Mouse (Mus musculus): ENCODE results near the gene Mettl25. TPM values are rescaled to one million over a fixed set of nuclear protein-coding genes. Genes with fewer than 3 reads are reported as not detected.

Mettl25 gene
- polyA plus RNA-seq, 2 experiments: 11.2 to 13.2 TPM

GRCm38 (mm10) chr10:105834627-105835228, 6.5 kb downstream of the Mettl25 start:
- peak; percentile 34; the same call in 1 of the 2 replicates for ATAC-seq (ENCODE audit: low FRiP score, low read depth)
- Histone ChIP-seq H3K27ac (replicated peaks; ENCODE audit: low read depth, low read length) (no peak overlapping the region), H3K36me3 (ENCODE audit: control insufficient read depth, insufficient read depth, low read length) (peaks cover 4% of the 10 kb centered on the region; the same call in 1 of the 2 replicates), H3K4me1 (ENCODE audit: control insufficient read depth, insufficient read depth, low read length) (no peaks in the 10 kb centered on the region), H3K9ac (ENCODE audit: low read depth, low read length, severe bottlenecking) (no peak overlapping the region), H3K4me3 (replicated peaks; ENCODE audit: low read length) (no peak overlapping the region), H3K9me3 (ENCODE audit: control insufficient read depth, low read length) (no peaks in the 10 kb centered on the region), H3K4me2 (replicated peaks; ENCODE audit: low read depth, low read length, severe bottlenecking) (no peak overlapping the region), H3K27me3 (ENCODE audit: control insufficient read depth, insufficient read depth, low read length) (no peaks in the 10 kb centered on the region)
- 64% methylated on average over 10 of the region's 10 CpGs for WGBS
- peak; percentile 27 for DNase-seq (ENCODE audit: low spot score)
- no peak for TF ChIP-seq POLR2A (IDR thresholded peaks at IDR 0.05; ENCODE audit: borderline replicate concordance, extremely low read depth, insufficient read depth, insufficient read length)

- no peak for ATAC-seq (ENCODE audit: low FRiP score, low read depth)
- H3K9ac ChIP-seq (ENCODE audit: low read depth, low read length, severe bottlenecking): no peak overlapping the region
- peaks cover 3% of the 10 kb centered on the region; the same call in 1 of the 2 replicates for H3K4me1 ChIP-seq (ENCODE audit: control insufficient read depth, insufficient read depth, low read length)
- 38% methylated on average over 7 of the region's 7 CpGs for WGBS
- no peak overlapping the region for H3K4me3 ChIP-seq (replicated peaks; ENCODE audit: low read length)
- no peaks in the 10 kb centered on the region for H3K9me3 ChIP-seq (ENCODE audit: control insufficient read depth, low read length)
- no peak overlapping the region for H3K4me2 ChIP-seq (replicated peaks; ENCODE audit: low read depth, low read length, severe bottlenecking)
- DNase-seq (ENCODE audit: low spot score): peak; percentile 28
- H3K27me3 ChIP-seq (ENCODE audit: control insufficient read depth, insufficient read depth, low read length): no peaks in the 10 kb centered on the region
- TF ChIP-seq POLR2A (IDR thresholded peaks at IDR 0.05; ENCODE audit: borderline replicate concordance, extremely low read depth, insufficient read depth, insufficient read length): no peak
- no peaks in the 10 kb centered on the region for H3K36me3 ChIP-seq (ENCODE audit: control insufficient read depth, insufficient read depth, low read length)
- no peak overlapping the region for H3K27ac ChIP-seq (replicated peaks; ENCODE audit: low read depth, low read length)
Measured at GRCm38 (mm10) chr10:105806259-105807010, 34.7 kb downstream of the Mettl25 start.

- H3K9me3 ChIP-seq (ENCODE audit: control insufficient read depth, low read length): no peaks in the 10 kb centered on the region
- H3K4me1 ChIP-seq (ENCODE audit: control insufficient read depth, insufficient read depth, low read length): peaks cover 7% of the 10 kb centered on the region; the same call in 1 of the 2 replicates
- no peaks in the 10 kb centered on the region for H3K36me3 ChIP-seq (ENCODE audit: control insufficient read depth, insufficient read depth, low read length)
- no peak overlapping the region for H3K4me2 ChIP-seq (replicated peaks; ENCODE audit: low read depth, low read length, severe bottlenecking)
- WGBS: 83% methylated on average over 2 of the region's 2 CpGs
- H3K27me3 ChIP-seq (ENCODE audit: control insufficient read depth, insufficient read depth, low read length): no peaks in the 10 kb centered on the region
- H3K4me3 ChIP-seq (replicated peaks; ENCODE audit: low read length): no peak overlapping the region
- no peak for TF ChIP-seq POLR2A (IDR thresholded peaks at IDR 0.05; ENCODE audit: borderline replicate concordance, extremely low read depth, insufficient read depth, insufficient read length)
- no peak overlapping the region for H3K27ac ChIP-seq (replicated peaks; ENCODE audit: low read depth, low read length)
- DNase-seq (ENCODE audit: low spot score) (no peak), ATAC-seq (ENCODE audit: low FRiP score, low read depth) (no peak)
- H3K9ac ChIP-seq (ENCODE audit: low read depth, low read length, severe bottlenecking): no peak overlapping the region
Measured at GRCm38 (mm10) chr10:105803461-105803860, 37.7 kb downstream of the Mettl25 start.

- ATAC-seq (ENCODE audit: low FRiP score, low read depth) (no peak), DNase-seq (ENCODE audit: low spot score) (no peak)
- H3K9me3 ChIP-seq (ENCODE audit: control insufficient read depth, low read length): no peaks in the 10 kb centered on the region
- H3K36me3 ChIP-seq (ENCODE audit: control insufficient read depth, insufficient read depth, low read length): no peaks in the 10 kb centered on the region
- no peak overlapping the region for H3K27ac ChIP-seq (replicated peaks; ENCODE audit: low read depth, low read length)
- H3K9ac ChIP-seq (ENCODE audit: low read depth, low read length, severe bottlenecking): no peak overlapping the region
- H3K27me3 ChIP-seq (ENCODE audit: control insufficient read depth, insufficient read depth, low read length): no peaks in the 10 kb centered on the region
- peaks cover 7% of the 10 kb centered on the region; the same call in 1 of the 2 replicates for H3K4me1 ChIP-seq (ENCODE audit: control insufficient read depth, insufficient read depth, low read length)
- no peak overlapping the region for H3K4me3 ChIP-seq (replicated peaks; ENCODE audit: low read length)
- H3K4me2 ChIP-seq (replicated peaks; ENCODE audit: low read depth, low read length, severe bottlenecking): no peak overlapping the region
- WGBS: 85% methylated on average over 6 of the region's 6 CpGs
- no peak for TF ChIP-seq POLR2A (IDR thresholded peaks at IDR 0.05; ENCODE audit: borderline replicate concordance, extremely low read depth, insufficient read depth, insufficient read length)
Measured at GRCm38 (mm10) chr10:105802132-105802531, 39.0 kb downstream of the Mettl25 start.

- TF ChIP-seq POLR2A (IDR thresholded peaks at IDR 0.05; ENCODE audit: borderline replicate concordance, extremely low read depth, insufficient read depth, insufficient read length): no peak
- Histone ChIP-seq H3K36me3 (ENCODE audit: control insufficient read depth, insufficient read depth, low read length) (no peaks in the 10 kb centered on the region), H3K9ac (ENCODE audit: low read depth, low read length, severe bottlenecking) (no peak overlapping the region), H3K4me2 (replicated peaks; ENCODE audit: low read depth, low read length, severe bottlenecking) (peak overlapping the region; percentile 15; the same call in 1 of the 2 replicates), H3K4me3 (replicated peaks; ENCODE audit: low read length) (no peak overlapping the region), H3K27ac (replicated peaks; ENCODE audit: low read depth, low read length) (0 out of 2 replicates have a peak overlapping the region, but pooled peaks have one; percentile 8), H3K27me3 (ENCODE audit: control insufficient read depth, insufficient read depth, low read length) (no peaks in the 10 kb centered on the region), H3K4me1 (ENCODE audit: control insufficient read depth, insufficient read depth, low read length) (peaks cover 4% of the 10 kb centered on the region; the same call in 1 of the 2 replicates), H3K9me3 (ENCODE audit: control insufficient read depth, low read length) (no peaks in the 10 kb centered on the region)
- ATAC-seq (ENCODE audit: low FRiP score, low read depth) (0 out of 2 replicates have a peak, but pooled peaks have one; percentile 30), DNase-seq (ENCODE audit: low spot score) (peak; percentile 39)
- 16% methylated on average over 6 of the region's 6 CpGs for WGBS
Measured at GRCm38 (mm10) chr10:105801147-105801546, 40.0 kb downstream of the Mettl25 start.

All from limb, embryonic 14.5 days (tissue).